Mouse (Mus musculus) A20 (cell line): Measurements from ENCODE around the gene Arid5b.
A peak's percentile ranks its signal among the peaks of the same experiment; 100 is the strongest.

ENCODE experiments used
- DNase-seq: peaks from one replicate; pipeline ENCODE4 v3.0.0-alpha.2; 2011; ENCODE audit warnings: low read depth, low spot score

The Arid5b gene

GRCm38 (mm10) chr10:68089435-68090196 is 188.9 kb downstream of the Arid5b start:
- peak; percentile 30 for DNase-seq

GRCm38 (mm10) chr10:68087722-68088121 is 190.8 kb downstream of the Arid5b start:
- DNase-seq = peak; percentile 9

GRCm38 (mm10) chr10:68086973-68087372 is 191.6 kb downstream of the Arid5b start:
- no peak for DNase-seq

GRCm38 (mm10) chr10:68085574-68085973 is 193.0 kb downstream of the Arid5b start:
- no peak for DNase-seq

- DNase-seq = no peak
These were observed 196.8 kb downstream of the Arid5b start for GRCm38 (mm10) chr10:68081712-68082111.

- no peak for DNase-seq
These were observed 198.4 kb downstream of the Arid5b start for GRCm38 (mm10) chr10:68079910-68080670.

GRCm38 (mm10) chr10:68078708-68079107 is 199.8 kb downstream of the Arid5b start:
- DNase-seq = no peak

- no peak for DNase-seq
These were observed 203.4 kb downstream of the Arid5b start for GRCm38 (mm10) chr10:68075181-68075580.

GRCm38 (mm10) chr10:68074291-68074690 is 204.2 kb downstream of the Arid5b start:
- no peak for DNase-seq

- DNase-seq = no peak
These were observed 205.9 kb downstream of the Arid5b start for GRCm38 (mm10) chr10:68072626-68073025.

GRCm38 (mm10) chr10:68071041-68071440 is 207.5 kb downstream of the Arid5b start:
- DNase-seq = no peak

GRCm38 (mm10) chr10:68068426-68068825 is 210.1 kb downstream of the Arid5b start:
- no peak for DNase-seq

GRCm38 (mm10) chr10:68067961-68068360 is 210.6 kb downstream of the Arid5b start:
- DNase-seq = no peak

GRCm38 (mm10) chr10:68066173-68066572 is 212.4 kb downstream of the Arid5b start:
- DNase-seq = no peak

GRCm38 (mm10) chr10:68064571-68064970 is 214.0 kb downstream of the Arid5b start:
- DNase-seq = no peak

- peak; percentile 18 for DNase-seq
These were observed 214.6 kb downstream of the Arid5b start for GRCm38 (mm10) chr10:68063806-68064545.

- no peak for DNase-seq
These were observed 217.3 kb downstream of the Arid5b start for GRCm38 (mm10) chr10:68061249-68061615.

- no peak for DNase-seq
These were observed 217.8 kb downstream of the Arid5b start for GRCm38 (mm10) chr10:68060590-68061248.

GRCm38 (mm10) chr10:68058378-68058777 is 220.2 kb downstream of the Arid5b start:
- peak; percentile 5 for DNase-seq

- DNase-seq = no peak
These were observed 220.7 kb downstream of the Arid5b start for GRCm38 (mm10) chr10:68057841-68058240.

GRCm38 (mm10) chr10:68054706-68055105 is 223.8 kb downstream of the Arid5b start:
- no peak for DNase-seq

- DNase-seq = no peak
These were observed 224.4 kb downstream of the Arid5b start for GRCm38 (mm10) chr10:68054131-68054530.
